Mouse (Mus musculus) thymus, postnatal 14 days (tissue): Measurements from ENCODE around the gene Gm12216.
"Not testable (repeated sequence)": the region's sequence is repeated elsewhere in the genome, so short reads cannot be mapped to it uniquely, and the experiment has no call there.

Experiments
- DNase-seq: peaks from one replicate; pipeline ENCODE4 v3.0.0; 2021

Gm12216 gene

GRCm38 (mm10) chr11:53871786-53872507, 12.9 kb upstream of the Gm12216 start:
- no peak for DNase-seq

GRCm38 (mm10) chr11:53869172-53869571, 10.1 kb upstream of the Gm12216 start:
- DNase-seq, result no peak

GRCm38 (mm10) chr11:53868323-53868722, 9.3 kb upstream of the Gm12216 start:
- DNase-seq, result not testable (repeated sequence)

- not testable (repeated sequence) for DNase-seq
These were observed 5.8 kb upstream of the Gm12216 start for GRCm38 (mm10) chr11:53864724-53865310.

- DNase-seq, result not testable (repeated sequence)
These were observed 1.9 kb upstream of the Gm12216 start for GRCm38 (mm10) chr11:53860944-53861343.

- no peak for DNase-seq
These were observed 847 bp downstream of the Gm12216 start for GRCm38 (mm10) chr11:53858058-53858760.

- DNase-seq, result no peak
These were observed 5.4 kb downstream of the Gm12216 start for GRCm38 (mm10) chr11:53853665-53854064.

GRCm38 (mm10) chr11:53851795-53852194, 7.3 kb downstream of the Gm12216 start:
- DNase-seq, result peak; percentile 86

GRCm38 (mm10) chr11:53849588-53850320, 9.3 kb downstream of the Gm12216 start:
- DNase-seq, result peak; percentile 76

- peak; percentile 82 for DNase-seq
These were observed 13.4 kb downstream of the Gm12216 start for GRCm38 (mm10) chr11:53845680-53846079.

- no peak for DNase-seq
These were observed 15.9 kb downstream of the Gm12216 start for GRCm38 (mm10) chr11:53843106-53843505.

- DNase-seq, result no peak
These were observed 16.9 kb downstream of the Gm12216 start for GRCm38 (mm10) chr11:53842161-53842581.

GRCm38 (mm10) chr11:53841514-53841913, 17.5 kb downstream of the Gm12216 start:
- DNase-seq, result no peak

GRCm38 (mm10) chr11:53839663-53840642, 19.1 kb downstream of the Gm12216 start:
- DNase-seq, result no peak

- DNase-seq, result peak; percentile 76
These were observed 19.9 kb downstream of the Gm12216 start for GRCm38 (mm10) chr11:53839147-53839546.

- no peak for DNase-seq
These were observed 21.3 kb downstream of the Gm12216 start for GRCm38 (mm10) chr11:53837731-53838130.

GRCm38 (mm10) chr11:53835379-53836010, 23.6 kb downstream of the Gm12216 start:
- DNase-seq, result no peak

- no peak for DNase-seq
These were observed 33.6 kb downstream of the Gm12216 start for GRCm38 (mm10) chr11:53825409-53825808.

- no peak for DNase-seq
These were observed 37.1 kb downstream of the Gm12216 start for GRCm38 (mm10) chr11:53821945-53822338.

- no peak for DNase-seq
These were observed 37.7 kb downstream of the Gm12216 start for GRCm38 (mm10) chr11:53821230-53821944.
